Mouse (Mus musculus) heart, postnatal 14 days (tissue): Measurements from ENCODE around the gene Fbxw2. TPM values are rescaled to one million over a fixed set of nuclear protein-coding genes. Genes with fewer than 3 reads are reported as not detected.
"Not testable (repeated sequence)": the region's sequence is repeated elsewhere in the genome, so short reads cannot be mapped to it uniquely, and the experiment has no call there.

ENCODE experiments used
- DNase-seq, 2 experiments: peaks; one replicate each; pipeline ENCODE4 v3.0.0; 2021 to 2022
- intact Hi-C: fragments of 180-260 bp; cut with DNase I; formaldehyde crosslinking; loops from one replicate; pipeline ENCODE4 v1.15.1; 2025
- long read RNA-seq, 2 experiments: library from polyadenylated mRNA; stranded (forward); transcript quantifications; one replicate each; pipeline ENCODE4 v2.0.0; 2021
- total RNA-seq, 2 experiments: library from RNA; stranded (reverse); gene quantifications; 2 replicates each; pipeline ENCODE4 v1.2.3; 2021

Gene Fbxw2
- 10 to 100 TPM; 60.1 to 61.1 TPM for total RNA-seq
- long read RNA-seq, experiment 1, transcript Fbxw2-208 (4 exons, 1,930 nt), result minor isoform, 11 of 42 reads
- long read RNA-seq, experiment 1, transcript Fbxw2-206 (8 exons, 1,923 nt), result major isoform, 12 of 42 reads
- long read RNA-seq, experiment 1, partial matches to known transcripts, result 5 of 42 reads
- long read RNA-seq, experiment 1, other reads (novel, unspliced or antisense), result 7 of 42 reads
- long read RNA-seq, experiment 2, transcript Fbxw2-206 (8 exons, 1,923 nt), result major isoform, 8 of 28 reads
- long read RNA-seq, experiment 2, partial matches to known transcripts, result 6 of 28 reads
- long read RNA-seq, experiment 2, other reads (novel, unspliced or antisense), result 9 of 28 reads

DNA sequence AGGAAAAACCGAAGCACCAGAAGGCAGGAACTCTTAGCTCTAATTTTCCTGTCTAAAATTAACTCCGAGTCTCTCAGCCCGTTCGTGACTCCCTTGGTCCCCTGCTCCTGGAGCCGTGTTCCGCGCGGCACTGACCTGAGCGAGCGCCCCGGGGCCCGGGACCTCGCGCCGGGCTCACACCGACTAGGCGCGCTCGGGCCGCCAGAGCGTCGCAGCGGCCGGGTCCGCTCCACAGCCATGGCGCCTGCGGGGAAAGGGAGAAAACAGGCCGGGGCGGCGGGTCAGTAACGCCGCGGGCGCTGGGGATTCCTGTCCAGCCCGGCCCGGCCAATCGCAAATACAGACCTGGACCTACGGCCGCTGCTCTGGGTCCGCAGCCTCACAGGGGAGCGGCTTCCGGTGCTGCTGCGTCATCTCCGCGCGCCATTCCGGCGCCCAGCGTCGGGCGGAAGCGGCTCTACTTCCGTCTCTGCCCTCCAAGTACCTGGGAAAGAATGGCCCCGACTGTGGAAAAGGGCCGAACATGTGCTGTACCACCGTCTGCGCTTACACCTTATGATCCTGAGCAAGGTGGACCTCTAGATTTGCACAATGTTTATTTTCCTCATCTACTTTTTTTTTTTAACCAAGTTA lies at the start of gene Fbxw2:
Gene Fbxw2, minus strand, starts transcription at position 485 of the 633 bp plus-strand sequence.
- DNase-seq, result peak; percentile 93 to 96
- intact Hi-C loops, result loop anchor here (5.0 kb wide), 2 partner anchors 46 to 146 kb away; partner anchors contain the start of genes Cutal and Psmd5

DNA sequence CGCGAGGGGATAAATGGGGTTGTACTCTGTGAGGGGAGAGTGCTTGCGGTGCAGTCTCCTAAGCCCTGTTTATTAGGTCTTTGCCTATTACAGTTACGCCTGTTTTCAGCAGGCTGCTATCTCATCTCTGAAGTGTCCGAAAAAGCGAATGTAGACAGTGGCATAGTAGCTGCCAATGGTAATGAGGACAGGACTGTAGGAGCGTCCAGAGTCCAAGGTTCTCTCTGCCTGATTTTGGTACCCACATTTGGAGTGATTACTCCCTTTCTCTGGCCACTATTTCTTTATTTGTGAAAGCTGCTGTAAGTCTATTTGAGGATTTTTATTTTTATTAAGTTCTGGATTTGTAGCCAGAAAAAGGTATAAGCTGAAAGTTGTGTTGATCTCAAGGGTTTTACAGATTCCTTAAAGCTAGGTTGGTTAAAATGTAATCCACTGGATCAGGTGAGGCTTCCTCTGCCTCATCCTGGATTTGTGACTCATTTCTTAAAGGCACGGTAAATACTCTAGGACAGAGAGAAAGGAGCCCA lies 48.8 kb upstream of the Fbxw2 start, which contains the start of gene Psmd5:
Gene Psmd5, minus strand, starts transcription at position 153 of the 530 bp plus-strand sequence.
- no peak for DNase-seq
- intact Hi-C loops, result loop anchor here (5.0 kb wide), 1 partner anchor 48 kb away; the partner anchor contains the start of gene Fbxw2

DNA sequence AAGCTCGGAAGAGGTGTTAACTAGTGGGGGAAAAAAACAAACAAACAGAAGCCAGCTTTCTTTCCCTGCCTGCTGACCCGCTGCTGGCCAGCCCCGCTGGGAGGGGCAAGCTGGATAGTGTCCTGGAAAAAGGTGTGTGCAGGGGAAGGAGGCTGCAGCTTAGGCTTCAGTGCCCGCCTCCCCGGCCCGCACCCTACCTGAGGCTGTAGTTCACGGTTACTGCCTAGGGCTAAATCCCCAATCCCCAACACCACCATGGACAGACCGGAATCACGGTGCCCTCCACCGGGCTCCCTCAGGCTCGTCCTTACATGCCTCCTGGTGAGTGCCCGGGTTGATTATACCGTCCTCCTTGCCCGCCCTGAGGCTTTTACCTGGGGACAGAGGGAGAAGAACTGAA lies 48.2 kb upstream of the Fbxw2 start, which contains the start of gene Cutal:
Gene Cutal, plus strand, starts transcription at position 126 of the 400 bp plus-strand sequence.
- intact Hi-C loops, result loop anchor here (5.0 kb wide), 1 partner anchor 47 kb away; the partner anchor contains the start of gene Fbxw2
- DNase-seq, result peak in 1 of 2 experiments; percentile 15

DNA sequence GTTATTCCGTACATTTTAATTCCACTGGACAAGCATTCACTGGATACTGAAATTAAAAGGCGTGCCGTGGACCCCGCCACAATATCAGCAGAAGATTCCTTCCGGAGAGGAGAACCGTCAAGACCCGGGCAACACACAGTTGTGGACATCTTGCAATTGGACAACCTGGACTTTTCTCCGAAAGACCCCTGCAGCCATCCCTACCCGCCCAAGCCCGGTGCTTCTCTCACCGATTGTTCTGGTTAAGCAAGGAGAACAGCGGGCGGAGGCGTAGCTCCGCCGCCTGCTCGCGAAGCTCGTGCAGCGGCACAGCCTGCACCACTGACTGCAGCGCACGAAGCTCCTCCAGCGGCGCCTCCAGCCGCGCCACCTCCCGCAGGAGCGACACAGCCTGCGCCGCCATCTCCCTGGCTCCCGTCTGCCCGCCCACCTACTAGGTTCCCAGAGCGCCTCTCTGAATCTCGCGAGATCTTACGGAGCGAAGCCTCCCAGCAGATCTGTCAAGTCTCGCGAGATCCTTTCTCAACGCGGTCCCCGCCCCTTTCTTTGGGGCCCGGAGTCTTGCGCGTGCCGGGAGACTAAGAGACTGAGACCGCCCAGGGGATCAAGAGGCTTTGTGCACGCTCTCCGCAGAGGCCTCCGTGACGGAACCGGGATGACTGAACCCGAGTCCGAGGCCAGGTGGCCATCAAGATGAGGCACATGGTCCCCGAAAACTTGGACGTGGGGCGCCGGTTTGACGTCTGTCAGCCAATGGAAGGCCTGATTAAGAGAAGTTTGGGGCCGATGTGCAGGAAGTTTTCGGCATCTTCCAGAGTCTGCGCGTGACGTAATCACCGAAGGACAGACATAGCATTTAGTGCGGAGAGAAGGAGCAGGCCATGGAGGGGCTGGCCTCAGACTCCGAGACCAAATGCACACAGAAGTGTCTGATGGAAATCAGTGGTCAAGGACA lies 44.7 kb upstream of the Fbxw2 start:
- intact Hi-C loops, result loop anchor here (2.0 to 5.0 kb wide), 3 partner anchors 43 to 100 kb away; partner anchors contain the start of gene Fbxw2
- peak; percentile 91 to 93 for DNase-seq

DNA sequence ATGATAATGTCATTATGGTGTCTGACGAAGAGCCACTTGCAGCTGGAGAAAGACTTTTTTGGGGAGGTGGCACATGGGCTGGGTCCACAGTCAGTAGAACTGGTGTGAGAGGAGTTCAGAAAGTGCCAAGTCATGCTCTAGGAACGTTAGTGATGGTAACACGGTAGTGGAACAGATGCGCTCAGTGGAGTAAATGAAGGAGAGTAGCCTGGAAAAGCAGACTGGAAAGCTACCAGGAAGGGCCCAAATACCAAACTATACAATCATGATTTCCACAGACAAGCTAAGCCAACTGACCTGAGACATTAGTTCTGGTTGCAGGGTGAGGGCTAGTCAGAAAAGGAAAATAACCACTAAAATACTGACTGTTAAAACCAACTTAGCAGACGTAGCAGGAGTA lies 43.6 kb upstream of the Fbxw2 start:
- no peak for DNase-seq
- intact Hi-C loops, result loop anchor here (2.0 to 5.0 kb wide), 3 partner anchors 42 to 101 kb away; partner anchors contain the start of gene Fbxw2

DNA sequence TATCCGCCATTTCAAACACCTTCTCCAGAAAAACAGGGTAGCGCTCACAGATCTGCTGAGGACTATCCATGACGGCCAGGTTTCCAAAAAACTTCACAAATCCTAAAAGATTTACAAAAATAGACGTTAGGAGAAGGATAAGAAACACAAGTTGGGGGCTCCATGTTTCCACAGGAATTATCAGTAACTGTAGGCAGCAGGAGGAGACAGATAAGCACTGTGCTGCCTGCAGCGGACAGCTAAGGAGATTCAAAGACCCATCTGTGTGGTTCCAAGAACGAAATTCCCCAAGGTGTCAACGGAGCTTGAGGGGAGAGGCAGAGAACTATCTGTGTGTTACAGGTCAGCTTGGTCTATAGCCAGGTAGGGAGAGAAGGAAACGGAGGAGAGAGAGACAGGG lies 31.6 kb upstream of the Fbxw2 start:
- DNase-seq, result no peak
- intact Hi-C loops, result no loop called here

DNA sequence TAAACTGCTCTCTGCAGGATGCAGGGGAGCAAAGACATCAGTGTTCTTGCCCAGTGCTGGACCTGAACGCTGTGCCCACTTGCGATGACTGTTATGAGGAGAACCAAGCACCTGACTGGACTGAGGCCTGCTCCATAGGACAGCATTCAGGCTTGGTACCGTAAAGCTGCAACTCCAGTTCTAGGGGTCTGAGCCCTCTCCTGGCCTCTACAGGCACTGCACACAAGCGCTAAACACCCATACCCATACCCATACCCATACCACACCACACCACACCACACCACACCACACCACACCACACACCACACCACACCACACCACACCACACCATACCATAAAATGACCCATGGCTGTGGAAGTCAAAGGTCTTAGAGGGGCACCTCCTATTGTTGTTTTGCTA lies 29.2 kb upstream of the Fbxw2 start:
- intact Hi-C loops, result no loop called here
- no peak for DNase-seq

DNA sequence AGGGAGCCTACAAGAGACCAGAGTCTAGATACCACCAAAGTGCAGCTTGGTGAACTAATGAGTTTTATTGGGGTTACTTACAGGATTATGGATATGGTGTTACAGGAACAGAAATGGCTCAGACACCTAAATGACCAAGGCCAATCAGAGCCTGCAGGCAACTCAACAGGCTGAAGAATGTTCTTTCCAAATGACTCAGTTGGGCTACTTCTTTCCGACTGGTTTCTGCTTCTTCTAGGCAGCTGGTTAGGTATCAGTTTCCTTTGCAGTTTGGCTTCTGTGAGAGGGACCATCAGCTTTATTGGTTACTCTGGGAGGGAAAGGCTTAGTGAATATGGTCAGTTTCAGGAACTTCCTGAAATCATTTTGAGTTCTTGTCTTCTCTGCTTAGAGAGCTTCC lies 21.6 kb upstream of the Fbxw2 start:
- no peak for DNase-seq

DNA sequence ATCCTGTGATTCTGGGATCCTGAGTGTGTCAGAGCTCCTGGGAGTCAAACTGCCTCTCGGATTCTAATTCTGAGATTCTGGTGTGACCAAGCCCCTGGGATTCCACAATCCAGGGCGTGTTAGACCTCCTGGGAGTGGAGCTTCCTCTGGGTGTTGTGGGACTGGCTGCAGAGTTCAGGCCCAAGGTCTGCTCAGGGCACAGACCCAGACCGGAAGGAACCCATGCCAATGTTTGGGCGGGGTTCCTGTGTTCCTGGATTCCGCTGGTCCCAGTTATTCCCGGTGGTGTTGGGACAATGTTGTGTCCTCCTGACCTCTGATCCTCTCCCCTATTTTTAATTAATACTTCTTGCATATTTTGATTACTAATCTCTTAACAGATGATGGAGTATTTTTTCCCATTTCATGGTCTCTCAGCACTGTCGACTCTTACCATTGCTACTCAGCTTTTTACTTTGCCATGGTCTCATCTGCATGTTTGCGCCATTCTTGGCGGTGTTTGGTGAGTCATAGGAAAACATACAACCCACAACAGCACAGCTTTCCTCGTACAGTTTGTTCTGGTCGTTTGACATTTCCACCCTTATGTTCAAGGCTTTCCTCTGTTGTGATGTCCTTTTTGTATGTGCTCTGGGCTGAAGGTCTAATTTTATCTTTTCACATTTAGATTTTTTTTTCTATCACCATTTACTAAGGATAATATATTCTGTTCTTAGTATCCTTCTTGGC lies 17.3 kb upstream of the Fbxw2 start:
- intact Hi-C loops, result no loop called here
- peak; percentile 68 to 70 for DNase-seq

More for the DNA sequence above, 21.6 kb upstream of the Fbxw2 start:
- intact Hi-C loops, result no loop called here

DNA sequence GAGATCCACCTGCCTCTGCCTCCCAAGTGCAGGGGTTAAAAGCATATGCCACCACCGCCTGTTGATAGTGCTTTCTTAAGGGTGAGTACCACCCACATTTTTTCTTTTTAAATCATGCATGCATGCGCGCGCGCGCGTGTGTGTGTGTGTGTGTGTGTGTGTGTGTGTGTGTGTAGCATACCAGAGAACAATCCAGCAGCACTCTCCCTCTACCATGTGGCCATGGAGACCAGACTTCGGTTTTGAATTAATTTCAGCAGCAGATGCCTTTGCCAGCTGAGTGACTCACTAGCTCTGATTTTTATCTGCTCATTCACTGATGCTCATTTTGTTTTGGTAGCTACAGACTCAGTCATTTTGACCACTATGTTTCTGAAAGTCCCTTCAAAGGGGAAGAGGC lies 15.6 kb upstream of the Fbxw2 start:
- intact Hi-C loops, result no loop called here
- no peak for DNase-seq

DNA sequence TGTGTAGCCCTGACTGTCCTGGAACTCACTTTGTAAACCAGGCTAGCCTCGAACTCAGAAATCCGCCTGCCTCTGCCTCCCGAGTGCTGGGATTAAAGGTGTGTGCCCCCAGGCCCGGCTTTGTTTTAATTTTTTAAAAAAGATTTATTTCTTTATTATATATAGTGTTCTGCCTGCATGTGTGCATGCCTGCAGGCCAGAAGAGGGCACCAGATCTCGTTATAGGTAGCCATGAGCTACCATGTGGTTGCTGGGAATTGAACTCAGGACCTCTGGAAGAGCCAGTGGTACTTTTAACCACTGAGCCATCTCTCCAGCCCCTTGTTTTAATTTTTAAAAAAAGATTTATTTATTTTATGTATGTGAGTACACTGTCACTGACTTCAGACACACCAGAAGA lies 14.0 kb upstream of the Fbxw2 start:
- DNase-seq, intact Hi-C loops: not testable (repeated sequence)

DNA sequence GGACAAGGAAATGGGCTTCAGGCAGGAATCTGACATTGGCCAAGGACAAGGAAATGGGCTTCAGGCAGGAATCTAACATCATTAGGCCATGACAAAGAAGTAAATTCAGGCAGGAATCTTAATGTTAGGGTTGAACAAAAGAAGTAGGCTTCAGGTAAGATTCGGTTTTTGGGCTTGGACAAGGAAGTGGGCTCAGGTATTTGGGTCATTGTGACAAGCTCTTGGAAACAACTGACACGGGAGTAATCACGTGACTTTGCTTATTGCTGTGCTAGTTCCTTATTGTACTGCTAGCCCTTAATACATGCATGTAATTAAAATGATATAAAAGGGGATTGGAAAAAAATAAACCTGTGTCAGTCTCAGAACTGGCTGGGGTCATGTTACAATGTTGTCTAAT lies 9.6 kb upstream of the Fbxw2 start:
- intact Hi-C loops, result loop anchor here (5.0 kb wide), 1 partner anchor 62 kb away; no protein-coding TSS in a partner anchor
- no peak for DNase-seq

DNA sequence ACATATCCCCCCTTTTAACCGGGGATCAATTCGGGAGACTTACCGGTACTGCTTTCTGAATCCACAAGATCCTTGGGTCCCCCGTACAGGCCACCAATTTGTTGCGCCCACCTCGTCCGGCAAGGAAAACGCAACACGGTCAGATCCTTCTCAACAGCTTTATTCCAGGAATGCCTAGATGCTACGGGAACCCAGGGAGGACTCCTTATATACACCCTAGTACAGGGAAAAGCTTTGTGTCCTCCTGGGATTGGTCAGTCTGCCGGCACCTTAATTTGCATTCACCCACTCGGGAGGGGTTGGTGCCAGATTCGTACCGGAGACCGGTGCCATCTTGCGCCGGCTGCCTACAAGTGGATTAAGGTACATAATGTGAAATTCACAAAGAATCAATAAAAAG lies 7.5 kb upstream of the Fbxw2 start:
- intact Hi-C loops, result no loop called here
- no peak for DNase-seq

DNA sequence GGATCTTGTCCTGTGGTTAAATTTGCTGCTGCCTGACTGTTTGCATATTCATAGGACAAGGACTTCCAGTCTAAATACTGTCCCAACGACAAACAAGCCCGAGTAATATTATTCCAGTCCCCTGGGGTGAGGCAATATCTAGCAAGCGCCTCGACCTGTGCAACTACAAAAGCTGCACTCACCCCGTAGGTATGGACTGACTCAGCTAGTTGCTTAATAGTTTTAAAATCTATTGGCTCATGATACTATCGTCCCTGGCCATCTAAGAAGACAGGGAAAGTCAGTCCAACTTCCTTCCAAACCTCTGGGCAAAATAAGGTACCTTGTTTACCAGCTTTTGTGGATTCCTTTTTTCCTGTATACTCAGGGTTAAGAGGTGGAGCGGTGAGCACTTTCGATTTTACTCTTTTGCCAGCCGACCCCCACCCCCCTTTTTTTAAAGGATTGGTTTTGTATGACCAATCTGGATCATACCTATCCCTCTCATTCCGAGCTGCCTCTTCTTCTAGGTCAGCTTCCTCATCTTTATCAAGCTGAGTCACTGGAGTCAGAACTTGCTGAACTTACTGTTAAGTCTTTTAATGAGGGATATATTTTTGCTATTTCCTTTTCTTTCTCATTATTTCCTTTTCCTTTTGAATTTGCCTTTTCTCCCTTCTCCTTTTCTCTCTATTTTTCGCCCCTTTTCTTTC lies 6.8 kb upstream of the Fbxw2 start, which contains the start of gene Gm34653:
Gene Gm34653, plus strand, starts transcription at position 242 of the 692 bp plus-strand sequence.
- intact Hi-C loops, DNase-seq: not testable (repeated sequence)

DNA sequence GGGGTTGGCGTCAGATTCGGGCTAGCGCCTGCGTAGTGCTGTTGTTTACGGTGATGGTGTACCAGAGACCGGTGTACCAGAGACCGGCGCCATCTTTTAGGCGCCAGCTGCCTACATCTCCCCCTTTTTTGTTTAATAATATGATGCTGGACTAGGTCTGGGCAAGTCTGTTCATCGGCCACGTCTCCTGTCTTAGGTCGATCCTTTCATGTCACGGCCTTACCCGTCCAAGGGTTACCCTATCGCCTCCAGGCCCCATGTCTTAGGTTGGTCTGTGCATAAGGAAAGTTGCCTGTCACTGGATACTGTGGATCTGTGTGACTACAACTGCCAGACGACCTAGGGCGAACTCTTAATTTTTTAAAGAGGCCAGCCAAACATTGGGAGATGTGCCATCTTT lies 4.0 kb upstream of the Fbxw2 start:
- DNase-seq, intact Hi-C loops: not testable (repeated sequence)

DNA sequence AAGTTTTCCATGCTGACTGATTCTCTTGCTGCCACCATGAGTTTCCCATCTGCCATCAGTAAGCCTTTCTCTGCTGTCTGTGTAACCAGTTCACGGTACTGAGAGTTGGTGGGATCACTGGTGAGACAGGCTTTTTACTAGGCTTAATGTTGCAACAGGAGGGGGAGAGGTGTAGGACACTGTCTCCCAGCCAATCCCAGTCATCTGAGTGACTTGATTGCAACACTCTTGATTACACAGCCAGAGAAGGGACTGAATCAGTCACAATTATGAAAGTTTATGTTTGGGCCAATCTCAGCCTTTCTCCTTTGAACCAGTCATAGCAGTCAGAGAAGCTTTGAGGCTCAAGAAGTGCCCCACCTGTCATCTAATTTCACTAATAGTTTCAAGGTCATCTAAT lies 1.9 kb upstream of the Fbxw2 start:
- intact Hi-C loops, result loop anchor here (5.0 kb wide), 2 partner anchors 44 to 144 kb away; partner anchors contain the start of genes Cutal and Psmd5
- no peak for DNase-seq

DNA sequence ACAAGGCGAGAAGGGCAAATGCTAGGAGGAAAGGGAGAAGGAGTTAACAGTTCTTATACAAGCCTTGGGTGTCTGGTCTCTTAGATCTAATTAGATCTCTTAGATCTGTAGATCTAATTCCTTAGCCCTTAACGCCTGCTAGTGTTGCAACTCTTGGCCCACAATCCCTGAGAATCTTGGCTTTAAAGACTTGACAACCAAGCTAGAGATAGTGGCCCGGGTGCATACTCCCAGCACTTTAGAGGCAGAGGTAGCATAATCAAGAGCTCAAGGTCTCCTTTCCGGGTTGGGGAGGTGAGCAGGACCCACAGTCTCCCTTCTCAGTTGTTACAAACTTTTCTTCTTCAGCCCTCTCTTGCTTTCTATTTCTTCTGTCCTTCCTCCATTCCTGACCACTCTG lies 1.5 kb upstream of the Fbxw2 start:
- DNase-seq, result no peak
- intact Hi-C loops, result loop anchor here (5.0 kb wide), 2 partner anchors 45 to 145 kb away; partner anchors contain the start of genes Cutal and Psmd5
